Mouse (Mus musculus) lung, postnatal 0 days (tissue): ENCODE measurements at regions not wholly inside any gene's neighbourhood (a gene's known extent, or its start where the extent isn't known, plus 50 kb on each side); places are given as distances from the start of the nearest gene placed in this dataset.

Source experiments
- ATAC-seq: fragments of 200-750 bp; cut with Nextera tagmentation; 2 replicates; pipeline ENCODE4 v1.8.0; 2017; ENCODE audit warnings: moderate library complexity
- DNase-seq: peaks from one replicate; pipeline ENCODE4 v3.0.0-alpha.2; 2016; ENCODE audit warnings: low spot score
- H3K27ac ChIP-seq: fragments of 300-500 bp; sonication (generic); 2 replicates; pipeline ENCODE4 v1.5.1; 2014; ENCODE audit warnings: antibody characterized with exemption, mild to moderate bottlenecking, low read length, mixed read lengths
- H3K27me3 ChIP-seq: fragments of 300-500 bp; sonication (generic); replicated peaks from 2 replicates; pipeline ENCODE4 v1.6.1; 2014; ENCODE audit warnings: low read length, mixed read lengths; ENCODE audit not compliant: insufficient read depth
- H3K36me3 ChIP-seq: fragments of 300-500 bp; sonication (generic); 2 replicates; pipeline ENCODE4 v1.6.1; 2014; ENCODE audit warnings: low read length, mixed read lengths; ENCODE audit not compliant: insufficient read depth
- H3K4me1 ChIP-seq: fragments of 300-500 bp; sonication (generic); 2 replicates; pipeline ENCODE4 v1.6.1; 2014; ENCODE audit warnings: antibody characterized with exemption, low read depth, low read length, mixed read lengths; ENCODE audit not compliant: insufficient read depth
- H3K4me2 ChIP-seq: fragments of 300-500 bp; sonication (generic); replicated peaks from 2 replicates; pipeline ENCODE4 v1.6.1; 2014; ENCODE audit warnings: low read depth, mild to moderate bottlenecking, low read length, moderate library complexity, mixed read lengths
- H3K4me3 ChIP-seq: fragments of 300-500 bp; sonication (generic); 2 replicates; pipeline ENCODE4 v1.5.1; 2014; ENCODE audit warnings: low read depth, low read length
- H3K9ac ChIP-seq: fragments of 300-500 bp; sonication (generic); replicated peaks from 2 replicates; pipeline ENCODE4 v1.6.1; 2014; ENCODE audit warnings: low read depth, mild to moderate bottlenecking
- H3K9me3 ChIP-seq: fragments of 300-500 bp; sonication (generic); 2 replicates; pipeline ENCODE4 v1.6.1; 2016; ENCODE audit warnings: low read length, mixed read lengths
- CTCF ChIP-seq: IDR thresholded peaks from 2 replicates; pipeline ENCODE4 v1.5.1; 2016; ENCODE audit warnings: antibody characterized with exemption, mild to moderate bottlenecking
- EP300 ChIP-seq: IDR thresholded peaks from 2 replicates; pipeline ENCODE4 v1.6.1; 2016; ENCODE audit warnings: antibody characterized with exemption, mild to moderate bottlenecking, control low read depth
- WGBS: fragments of 180-500 bp; shearing (Covaris S2); extraction: QIAGEN DNeasy Blood & Tissue Kit; methylation state at CpG from one replicate; pipeline ENCODE4 v1.1.7; 2014; 5-methylcytosine and 5-hydroxymethylcytosine counted together

DNA sequence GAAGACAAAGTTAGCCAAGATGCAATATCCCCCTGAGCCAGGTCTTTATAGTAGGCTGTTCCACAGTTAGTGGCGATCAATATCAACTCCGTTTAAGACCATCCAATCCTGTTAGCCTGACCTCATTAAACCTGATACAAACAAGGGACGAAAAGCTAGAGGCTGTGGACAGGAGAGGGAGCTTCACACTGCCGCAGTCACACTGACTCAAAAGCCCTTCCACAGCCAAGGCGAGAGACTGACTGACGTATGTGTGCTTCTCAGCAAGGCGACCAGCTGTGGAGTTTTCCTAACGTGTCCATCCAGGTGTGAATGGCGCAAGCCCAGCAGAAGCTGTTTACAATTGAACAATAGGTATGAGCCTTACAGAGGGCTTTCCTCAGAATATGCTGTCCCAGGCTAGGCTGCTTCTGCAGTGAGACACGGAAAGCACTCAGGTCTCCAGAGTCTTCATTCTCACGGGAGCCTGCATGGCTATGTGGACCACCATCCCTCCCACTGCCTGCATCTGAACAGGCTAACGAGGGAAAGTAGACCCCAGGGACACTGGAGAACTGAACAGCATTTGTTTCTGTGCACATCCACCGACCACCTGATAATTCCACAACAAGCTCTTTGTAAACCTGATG, 224.7 kb upstream of the Pgrmc2 start:
- ATAC-seq (no peak), DNase-seq (no peak)
- no peaks in the 10 kb centered on the region for H3K9me3 ChIP-seq
- no peak overlapping the region for H3K4me3 ChIP-seq
- H3K27ac ChIP-seq: no peak overlapping the region
- H3K27me3 ChIP-seq: no peaks in the 10 kb centered on the region
- no peak overlapping the region for H3K4me2 ChIP-seq
- TF ChIP-seq CTCF (no peak), EP300 (no peak)
- H3K9ac ChIP-seq: no peak overlapping the region
- 76% methylated on average over 13 of the region's 13 CpGs for WGBS
- H3K4me1 ChIP-seq: no peaks in the 10 kb centered on the region
- no peaks in the 10 kb centered on the region for H3K36me3 ChIP-seq

DNA sequence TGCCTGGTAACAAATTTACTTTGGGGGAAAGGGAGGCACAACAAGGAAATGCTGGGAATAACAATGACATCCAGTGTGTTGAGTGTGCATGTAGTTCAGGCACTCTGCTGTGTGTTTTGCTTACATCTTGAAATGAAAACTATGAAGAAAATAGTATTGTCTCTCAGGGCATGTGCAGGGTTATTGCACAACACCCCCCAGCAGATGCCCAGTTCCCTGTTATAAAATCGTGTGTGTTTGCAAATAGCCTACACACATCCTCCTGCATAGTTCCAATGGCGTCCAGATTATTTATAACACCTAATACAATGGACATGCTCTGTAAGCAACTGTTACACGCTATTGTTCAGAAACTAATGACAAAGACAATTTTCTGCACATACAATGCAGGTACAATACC, 220.0 kb upstream of the Pgrmc2 start:
- H3K27ac ChIP-seq: no peak overlapping the region
- H3K4me3 ChIP-seq: no peak overlapping the region
- no peak overlapping the region for H3K9ac ChIP-seq
- ATAC-seq (no peak), DNase-seq (no peak)
- no peaks in the 10 kb centered on the region for H3K4me1 ChIP-seq
- no peaks in the 10 kb centered on the region for H3K36me3 ChIP-seq
- 56% methylated on average over 3 of the region's 3 CpGs for WGBS
- no peaks in the 10 kb centered on the region for H3K27me3 ChIP-seq
- TF ChIP-seq EP300: no peak
- no peak overlapping the region for H3K4me2 ChIP-seq
- no peaks in the 10 kb centered on the region for H3K9me3 ChIP-seq

DNA sequence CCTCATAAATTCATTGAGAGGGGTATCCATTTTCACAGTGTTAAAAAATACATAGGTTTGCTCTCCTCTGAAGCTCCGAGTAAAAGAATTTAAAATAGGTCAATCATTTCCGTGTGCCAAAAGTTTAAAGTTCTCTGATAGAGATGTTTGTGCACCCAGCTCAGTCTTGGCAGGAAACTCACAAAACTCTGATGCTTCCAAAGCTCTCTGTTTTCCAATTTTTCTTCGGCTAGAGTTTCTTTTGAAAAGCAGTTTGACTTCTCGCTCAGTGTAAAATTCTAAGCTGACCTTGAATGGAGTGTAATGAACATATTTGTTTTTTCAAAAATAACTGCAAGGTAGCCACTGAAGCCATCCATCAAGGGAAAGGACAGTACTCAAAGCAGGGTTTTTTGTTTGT, 215.9 kb upstream of the Pgrmc2 start:
- TF ChIP-seq CTCF (no peak), EP300 (no peak)
- Histone ChIP-seq H3K9ac (no peak overlapping the region), H3K4me2 (no peak overlapping the region), H3K27ac (no peak overlapping the region), H3K9me3 (no peaks in the 10 kb centered on the region), H3K4me1 (no peaks in the 10 kb centered on the region; the same call in 1 of the 2 replicates), H3K27me3 (no peaks in the 10 kb centered on the region; the same call in 1 of the 2 replicates), H3K36me3 (no peaks in the 10 kb centered on the region), H3K4me3 (no peak overlapping the region)
- ATAC-seq: no peak
- WGBS: 52% methylated on average over 4 of the region's 4 CpGs
- DNase-seq: no peak

DNA sequence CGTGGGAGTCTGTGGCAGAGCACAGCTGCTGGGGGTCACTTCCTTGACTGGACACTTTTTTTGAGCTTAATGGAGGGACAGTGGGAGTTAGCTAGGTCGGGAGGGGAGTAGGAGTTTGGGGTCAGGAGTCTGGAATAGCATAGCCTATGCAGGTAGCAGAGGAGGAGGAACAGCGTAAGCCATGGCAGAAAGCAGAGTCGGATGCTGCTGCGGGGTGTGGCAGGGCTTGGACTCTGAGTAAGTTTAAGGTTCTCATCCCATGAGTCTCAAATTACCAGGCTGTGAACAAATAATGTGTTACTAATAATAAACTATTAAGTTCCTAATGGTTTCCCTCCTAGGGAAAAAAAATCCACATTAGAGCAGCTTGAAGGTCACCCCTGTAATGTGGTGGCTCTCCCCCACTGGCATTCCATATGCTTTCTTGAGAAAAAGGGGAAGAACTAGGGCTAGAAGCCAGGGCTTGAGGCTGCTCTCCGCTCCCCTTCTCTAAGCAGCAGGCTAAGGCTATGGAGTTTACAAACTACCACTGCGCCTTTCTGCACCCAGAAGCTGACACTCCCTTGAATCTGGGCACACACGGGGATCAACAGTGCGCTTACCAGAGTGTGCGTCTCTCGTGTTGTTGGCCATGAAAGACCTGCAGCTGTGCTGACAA, 213.4 kb upstream of the Pgrmc2 start:
- Histone ChIP-seq H3K4me1 (no peaks in the 10 kb centered on the region; the same call in 1 of the 2 replicates), H3K4me3 (no peak overlapping the region), H3K27ac (no peak overlapping the region), H3K4me2 (no peak overlapping the region), H3K36me3 (no peaks in the 10 kb centered on the region), H3K9me3 (no peaks in the 10 kb centered on the region), H3K27me3 (no peaks in the 10 kb centered on the region; the same call in 1 of the 2 replicates), H3K9ac (no peak overlapping the region)
- no peak for DNase-seq
- no peak for ATAC-seq
- WGBS: 65% methylated on average over 11 of the region's 11 CpGs
- TF ChIP-seq EP300: no peak
- TF ChIP-seq CTCF: no peak

DNA sequence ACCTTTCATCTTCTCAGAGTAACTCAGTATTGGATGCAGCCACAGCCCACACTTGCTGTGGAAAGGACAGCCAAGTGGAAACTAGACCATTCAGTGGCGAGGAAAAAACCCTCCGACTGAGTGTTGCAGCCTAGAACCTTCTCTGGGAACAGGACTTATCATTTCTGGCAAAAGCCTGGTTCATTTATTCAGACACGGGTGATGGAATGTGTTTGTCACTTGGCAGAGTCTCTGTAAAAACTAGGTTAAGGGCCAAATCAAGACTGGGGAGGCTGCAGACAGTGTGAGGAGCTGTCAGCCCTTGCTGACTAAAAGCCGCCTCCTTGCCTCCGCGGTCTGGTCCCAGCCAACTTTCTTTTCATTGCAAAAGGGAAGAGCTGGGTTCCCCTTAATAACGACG, 212.3 kb upstream of the Pgrmc2 start:
- H3K36me3 ChIP-seq: no peaks in the 10 kb centered on the region
- peak; percentile 69 for ATAC-seq
- no peak for TF ChIP-seq CTCF
- TF ChIP-seq EP300: no peak
- H3K27me3 ChIP-seq: no peaks in the 10 kb centered on the region; the same call in 1 of the 2 replicates
- H3K9ac ChIP-seq: no peak overlapping the region
- peaks cover 11% of the 10 kb centered on the region; the same call in 1 of the 2 replicates for H3K4me1 ChIP-seq
- no peak overlapping the region for H3K4me3 ChIP-seq
- no peak overlapping the region for H3K4me2 ChIP-seq
- H3K9me3 ChIP-seq: no peaks in the 10 kb centered on the region
- DNase-seq: peak; percentile 81
- H3K27ac ChIP-seq: no peak overlapping the region
- WGBS: 37% methylated on average over 8 of the region's 8 CpGs

DNA sequence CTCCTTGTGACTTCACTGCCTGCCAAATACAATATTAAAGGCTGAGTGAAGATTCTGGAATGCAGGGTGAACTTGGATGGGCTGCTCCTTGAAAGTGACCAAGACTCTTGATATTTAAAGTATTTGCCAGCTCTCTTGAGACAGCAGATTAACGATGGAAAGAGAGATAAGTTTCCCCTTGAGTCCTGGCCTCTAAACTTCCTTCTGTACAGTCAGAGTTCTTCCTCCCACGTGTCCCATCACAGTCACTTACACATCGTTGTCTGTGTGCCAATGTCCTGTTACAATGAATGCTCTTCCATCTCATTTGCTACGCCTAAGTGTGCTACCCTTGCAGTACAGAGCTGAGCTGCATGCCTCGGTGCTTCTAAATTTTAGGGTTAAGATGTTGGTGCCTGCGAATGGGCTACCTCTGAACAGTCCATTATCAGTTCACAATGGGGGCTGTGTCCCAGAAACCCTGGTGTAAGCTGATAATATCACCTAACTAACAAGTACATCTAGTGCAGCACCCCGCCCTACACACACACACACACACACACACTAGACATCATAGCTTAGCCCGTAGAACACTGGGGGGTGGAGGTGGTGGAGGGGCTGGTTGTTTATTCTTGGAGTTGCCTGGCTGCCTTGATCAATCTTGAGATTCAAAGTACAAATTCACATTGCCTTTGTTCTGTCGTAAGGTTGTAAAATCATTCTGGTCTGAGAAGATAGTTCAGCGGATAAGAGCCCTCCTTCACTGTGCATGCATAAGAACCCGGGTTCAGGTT, 207.9 kb upstream of the Pgrmc2 start:
- Histone ChIP-seq H3K27ac (no peak overlapping the region), H3K9ac (no peak overlapping the region), H3K4me3 (no peak overlapping the region), H3K4me1 (peaks cover 12% of the 10 kb centered on the region; the same call in 1 of the 2 replicates), H3K27me3 (0 out of 2 replicates have a peak, but pooled peaks cover 8% of the 10 kb centered on the region), H3K36me3 (no peaks in the 10 kb centered on the region), H3K9me3 (no peaks in the 10 kb centered on the region), H3K4me2 (no peak overlapping the region)
- 31% methylated on average over 11 of the region's 11 CpGs for WGBS
- ATAC-seq (peak; percentile 81), DNase-seq (peak; percentile 84)
- TF ChIP-seq EP300: peak; percentile 92
- no peak for TF ChIP-seq CTCF
